Mouse (Mus musculus) CH12.LX (cell line): ENCODE measurements around the gene Rufy1.

Source experiments
- CHD2 ChIP-seq: IDR thresholded peaks from 2 replicates; pipeline ENCODE4 v1.6.1; 2011; ENCODE audit warnings: low read length, improper control_type of control experiment
- EP300 ChIP-seq: IDR thresholded peaks from 2 replicates; pipeline ENCODE4 v1.6.1; 2011; ENCODE audit warnings: low read length, improper control_type of control experiment
- MEF2A ChIP-seq: IDR thresholded peaks from 2 replicates; pipeline ENCODE4 v1.6.1; 2014; ENCODE audit warnings: low read depth, mild to moderate bottlenecking, inconsistent platforms, low read length, improper control_type of control experiment, borderline replicate concordance
- POLR2A ChIP-seq: IDR thresholded peaks from 2 replicates; pipeline ENCODE4 v1.6.1; 2011; ENCODE audit warnings: low read depth, mild to moderate bottlenecking, improper control_type of control experiment, low read length

DNA sequence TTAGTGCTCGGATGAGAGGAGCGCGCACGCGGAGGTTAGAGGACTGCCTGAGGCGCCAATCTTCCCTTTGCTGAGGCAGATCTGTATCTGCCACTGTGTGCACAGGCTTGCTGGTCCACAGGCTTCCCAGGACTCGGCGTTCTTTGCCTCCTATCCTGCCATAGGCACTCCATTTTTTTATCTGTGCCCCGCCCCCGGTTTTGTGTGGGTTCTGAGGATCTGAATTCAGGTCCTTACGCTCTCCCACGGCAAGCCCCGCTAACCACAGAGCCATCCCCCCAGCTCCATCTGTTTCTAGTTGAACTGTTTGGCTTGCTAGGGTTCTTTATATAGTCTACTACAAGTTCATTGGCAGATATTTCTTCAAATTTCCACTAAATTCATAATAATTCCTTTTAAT, 32.1 kb downstream of the Rufy1 start:
- TF ChIP-seq CHD2, result no peak
- TF ChIP-seq MEF2A, result no peak
- no peak for TF ChIP-seq POLR2A
- TF ChIP-seq EP300, result no peak
